Mouse (Mus musculus) thymus, adult 2 months (tissue): ENCODE measurements around the gene Nckap5.

Source experiments
- CTCF ChIP-seq: fragments of 200-500 bp; IDR thresholded peaks from 2 replicates; pipeline ENCODE4 v1.5.1; 2012; ENCODE audit warnings: mild to moderate bottlenecking, control low read depth, low read length, moderate library complexity, borderline replicate concordance; ENCODE audit not compliant: control insufficient read depth, poor library complexity, insufficient read depth; ENCODE audit errors: extremely low read depth
- POLR2A ChIP-seq: fragments of 200-500 bp; IDR thresholded peaks from 2 replicates; pipeline ENCODE4 v1.6.1; 2012; ENCODE audit warnings: mild to moderate bottlenecking, low read length, control low read depth, moderate library complexity; ENCODE audit not compliant: control insufficient read depth, poor library complexity, insufficient read depth; ENCODE audit errors: extremely low read depth

GRCm38 (mm10) chr1:126700063-126700977, 130.3 kb downstream of the Nckap5 start:
- TF ChIP-seq CTCF (no peak), POLR2A (no peak)
